Mouse (Mus musculus): ENCODE data around the gene Ryk.

GRCm38 (mm10) chr9:102922866-102923434 lies 88.2 kb downstream of the Ryk start:
- TF ChIP-seq CTCF (IDR thresholded peaks at IDR 0.05; ENCODE audit: low read depth) = no peak
- no peak for TF ChIP-seq EP300 (IDR thresholded peaks at IDR 0.05; ENCODE audit: low read depth)

Data from heart, postnatal 0 days (tissue).